Mouse (Mus musculus) yolk sac, embryonic 10.5 days (tissue): ENCODE measurements around the gene Dnase1l2.
"Not testable (repeated sequence)": the region's sequence is repeated elsewhere in the genome, so short reads cannot be mapped to it uniquely, and the experiment has no call there.

Experiments used
- DNase-seq: peaks from one replicate; pipeline ENCODE4 v3.0.0-alpha.2; 2017; ENCODE audit warnings: low spot score

The Dnase1l2 gene

GRCm38 (mm10) chr17:24429201-24429983 is 13.5 kb downstream of the Dnase1l2 start:
- no peak for DNase-seq

DNA sequence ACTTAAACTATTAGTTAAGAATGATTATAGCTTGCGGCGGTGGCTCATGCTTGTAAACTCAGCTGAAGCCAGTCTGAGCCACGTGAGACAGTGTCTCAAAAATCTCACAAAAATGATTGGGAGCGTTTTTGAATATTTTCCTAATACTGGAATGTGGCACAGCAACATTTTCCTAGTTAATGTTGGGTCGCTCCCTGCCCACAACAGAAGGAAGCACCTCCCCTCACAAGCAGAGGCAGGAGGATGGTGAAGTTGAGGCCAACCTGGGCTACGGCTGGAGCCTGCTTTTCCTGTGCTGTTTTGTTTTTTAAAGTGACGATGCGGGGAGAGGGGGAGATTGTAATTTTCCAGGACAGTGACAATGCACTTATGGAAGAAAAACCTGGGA is 15.7 kb downstream of the Dnase1l2 start:
- peak; percentile 51 for DNase-seq

DNA sequence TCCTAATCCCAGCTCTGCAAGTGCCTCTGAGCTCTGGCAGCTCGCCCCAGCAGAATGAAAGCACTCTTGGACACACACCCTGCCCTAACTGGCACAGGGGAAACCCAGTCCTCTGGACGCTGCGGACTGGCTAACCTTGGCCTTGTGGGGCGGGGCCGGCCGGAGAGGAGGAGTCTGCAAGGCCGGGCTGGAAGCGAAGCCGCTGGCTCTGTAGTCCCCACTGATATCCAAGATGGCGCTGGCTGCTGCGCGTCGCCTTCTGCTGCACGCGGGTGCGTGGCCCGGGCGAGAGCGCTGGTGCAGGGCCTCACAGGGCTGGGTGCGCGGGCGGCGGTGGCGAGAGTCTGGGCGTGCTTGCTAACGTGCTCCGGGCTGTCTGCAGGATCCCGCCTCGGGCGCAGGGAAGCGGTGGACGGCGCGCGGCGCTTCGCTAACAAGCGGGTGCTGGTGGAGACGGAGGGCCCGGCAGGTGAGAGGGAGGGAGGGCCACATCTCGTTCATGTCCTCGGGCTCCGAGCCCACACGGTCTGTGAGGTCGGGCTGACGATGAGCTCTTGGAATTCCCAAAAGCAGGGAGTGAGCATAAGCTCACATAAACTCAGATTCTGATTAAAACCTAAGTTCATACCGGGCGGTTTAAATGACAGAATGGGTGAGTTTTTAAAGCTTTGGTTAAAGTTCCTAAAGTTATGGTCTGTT is 16.3 kb downstream of the Dnase1l2 start, which contains the start of gene Eci1:
Gene Eci1 (plus strand): TSS at position 171 of the 699 bp plus-strand sequence.
- peak; percentile 94 for DNase-seq

GRCm38 (mm10) chr17:24425905-24426304 is 17.0 kb downstream of the Dnase1l2 start:
- DNase-seq = no peak

GRCm38 (mm10) chr17:24425326-24425725 is 17.6 kb downstream of the Dnase1l2 start:
- DNase-seq = not testable (repeated sequence)

GRCm38 (mm10) chr17:24424489-24424888 is 18.4 kb downstream of the Dnase1l2 start:
- no peak for DNase-seq

DNA sequence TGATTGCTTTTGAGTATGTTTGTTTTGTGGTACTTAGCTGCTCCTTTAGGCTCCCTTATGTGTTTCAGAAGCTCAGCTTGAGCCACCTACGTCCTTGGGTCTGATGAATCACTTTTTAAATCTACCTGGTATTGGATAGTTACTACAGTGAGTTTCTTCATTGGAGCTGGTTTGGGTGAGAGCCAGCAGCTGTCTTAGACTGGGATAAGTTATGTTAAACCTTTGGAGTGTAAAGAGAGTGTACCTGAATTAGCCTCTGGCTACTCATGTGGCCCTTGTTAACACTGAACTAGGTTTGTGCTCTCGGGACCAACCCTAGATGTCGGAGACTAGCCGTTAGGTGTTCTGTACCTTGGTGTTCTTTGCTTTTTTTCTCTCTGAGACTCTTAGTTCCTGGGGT is 19.8 kb downstream of the Dnase1l2 start:
- DNase-seq = no peak

- DNase-seq = no peak
Measured at GRCm38 (mm10) chr17:24416051-24416652, 26.8 kb downstream of the Dnase1l2 start.

GRCm38 (mm10) chr17:24415011-24415410 is 27.9 kb downstream of the Dnase1l2 start:
- DNase-seq = no peak

DNA sequence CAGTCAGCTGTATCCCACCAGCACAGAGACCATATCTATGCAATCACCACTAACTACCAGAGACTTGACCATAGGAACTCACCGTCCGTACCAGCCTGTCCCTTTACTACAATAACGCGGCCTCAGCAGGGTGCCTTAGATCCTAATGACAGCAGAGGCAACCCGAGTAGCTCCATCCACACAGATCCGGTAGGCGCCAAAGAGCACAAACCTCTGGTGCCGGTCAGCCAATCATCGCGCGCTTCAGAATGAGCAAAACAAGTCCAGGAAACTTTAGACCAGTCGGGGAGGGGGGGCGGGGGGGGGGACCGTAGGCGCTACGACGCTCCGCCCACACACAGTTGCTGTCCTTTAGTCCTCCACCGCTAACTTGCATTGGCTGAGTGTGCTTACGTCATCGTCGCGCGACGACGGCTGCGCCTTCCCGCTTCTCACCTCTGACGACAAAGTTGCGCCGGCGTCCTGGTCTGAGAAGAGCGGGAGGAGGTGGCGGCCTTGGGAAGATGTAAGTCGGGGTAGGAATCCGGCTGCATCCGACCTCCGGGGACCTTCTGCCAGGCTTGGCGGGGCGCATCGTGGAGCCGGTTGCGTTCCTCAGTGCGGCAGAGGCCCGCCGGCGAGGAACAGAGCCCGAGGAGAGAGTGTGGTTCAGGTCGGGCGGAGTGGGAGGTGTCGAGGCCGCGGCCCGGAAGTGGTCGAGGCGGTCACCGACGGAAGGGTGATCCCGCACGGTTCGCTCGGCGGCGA is 28.5 kb downstream of the Dnase1l2 start, which contains the start of gene Rnps1:
Gene Rnps1 (plus strand): TSS at position 336 of the 747 bp plus-strand sequence.
- DNase-seq = peak; percentile 100

GRCm38 (mm10) chr17:24413557-24414211 is 29.2 kb downstream of the Dnase1l2 start:
- peak; percentile 73 for DNase-seq

DNA sequence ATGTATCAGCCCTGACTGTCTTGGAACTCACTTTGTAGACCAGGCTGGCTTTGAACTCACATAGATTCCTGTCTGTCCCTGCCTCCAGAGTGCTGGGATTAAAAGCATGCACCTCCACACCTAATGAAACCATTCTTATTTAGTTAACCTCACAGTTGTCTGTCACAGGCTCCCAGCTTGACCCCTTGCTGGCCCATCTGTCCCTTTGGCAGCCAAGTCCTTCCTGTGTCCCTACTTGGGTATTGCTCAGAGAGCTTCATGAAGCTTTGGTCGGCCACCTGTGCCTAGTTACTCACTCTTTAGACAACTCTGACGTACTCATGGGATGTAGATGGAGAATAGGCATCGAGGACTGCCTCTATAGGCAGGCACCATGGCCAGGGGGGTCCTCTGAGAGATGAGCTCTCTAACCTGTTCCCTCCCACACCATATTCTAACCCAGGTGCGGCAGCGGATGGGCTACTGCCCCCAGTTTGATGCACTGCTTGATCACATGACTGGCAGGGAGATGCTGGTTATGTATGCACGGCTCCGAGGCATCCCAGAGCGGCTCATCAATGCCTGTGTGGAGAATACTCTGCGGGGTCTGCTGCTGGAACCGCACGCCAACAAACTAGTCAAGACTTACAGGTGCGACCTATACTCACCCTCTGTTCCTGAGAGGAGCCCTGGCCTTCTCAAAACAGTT is 35.6 kb downstream of the Dnase1l2 start:
- no peak for DNase-seq

DNA sequence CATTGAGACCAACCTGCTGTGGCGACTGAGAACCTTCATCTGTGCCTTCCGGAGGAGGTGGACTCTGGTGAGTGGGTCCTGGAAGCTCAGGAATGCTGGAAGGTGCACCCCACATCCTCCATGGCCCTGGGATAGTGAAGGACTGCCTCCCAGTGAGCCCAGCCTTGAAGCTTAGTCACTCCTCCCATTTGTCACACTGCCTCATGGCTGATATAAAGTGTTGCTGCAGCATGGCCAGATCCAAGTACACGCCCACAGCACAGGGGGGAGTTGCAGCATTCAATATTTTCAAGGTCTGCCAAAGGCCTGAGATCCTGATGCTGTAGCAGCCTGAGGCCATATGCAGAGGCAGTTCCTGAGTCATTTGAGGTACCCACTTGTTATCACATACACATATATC is 40.5 kb downstream of the Dnase1l2 start:
- DNase-seq = no peak

GRCm38 (mm10) chr17:24394456-24394855 is 48.4 kb downstream of the Dnase1l2 start:
- DNase-seq = no peak

- DNase-seq = no peak
Measured at GRCm38 (mm10) chr17:24393527-24393926, 49.4 kb downstream of the Dnase1l2 start.

DNA sequence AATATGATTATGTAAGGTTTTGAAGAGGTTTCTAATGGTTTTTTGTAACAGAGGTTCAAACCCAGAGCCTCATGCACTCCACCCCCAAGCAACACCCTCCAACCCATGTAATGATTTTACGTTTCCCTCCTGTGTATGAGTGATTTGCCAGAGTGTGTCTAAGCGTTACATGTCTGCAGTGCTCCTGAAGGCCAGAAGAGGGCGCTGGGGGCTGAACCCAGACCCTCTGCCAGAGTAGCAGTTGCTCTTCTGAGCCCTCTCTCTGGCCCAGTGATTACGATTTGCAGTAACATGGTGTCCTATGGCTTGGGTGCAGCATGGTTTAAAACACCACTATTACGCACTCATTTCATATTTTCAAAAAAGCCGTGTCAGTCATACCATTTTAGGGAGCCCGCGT is 51.8 kb downstream of the Dnase1l2 start:
- DNase-seq = no peak
